Mouse (Mus musculus): ENCODE measurements around the gene Lpcat3. TPM values are rescaled to one million over a fixed set of nuclear protein-coding genes. Genes with fewer than 3 reads are reported as not detected.
"Not testable (repeated sequence)": the region's sequence is repeated elsewhere in the genome, so short reads cannot be mapped to it uniquely, and the experiment has no call there.

Gene Lpcat3
- total RNA-seq (2021) = 10 to 100 TPM; 33.8 to 37.1 TPM
- long read RNA-seq, experiment 1, transcript Lpcat3-201 (13 exons, 2,281 nt) = major isoform, 47 of 57 reads
- long read RNA-seq, experiment 1, partial matches to known transcripts = 1 of 57 reads
- long read RNA-seq, experiment 1, other reads (novel, unspliced or antisense) = 9 of 57 reads
- long read RNA-seq, experiment 2, transcript Lpcat3-201 (13 exons, 2,281 nt) = major isoform, 38 of 48 reads
- long read RNA-seq, experiment 2, partial matches to known transcripts = 1 of 48 reads
- long read RNA-seq, experiment 2, other reads (novel, unspliced or antisense) = 9 of 48 reads

DNA sequence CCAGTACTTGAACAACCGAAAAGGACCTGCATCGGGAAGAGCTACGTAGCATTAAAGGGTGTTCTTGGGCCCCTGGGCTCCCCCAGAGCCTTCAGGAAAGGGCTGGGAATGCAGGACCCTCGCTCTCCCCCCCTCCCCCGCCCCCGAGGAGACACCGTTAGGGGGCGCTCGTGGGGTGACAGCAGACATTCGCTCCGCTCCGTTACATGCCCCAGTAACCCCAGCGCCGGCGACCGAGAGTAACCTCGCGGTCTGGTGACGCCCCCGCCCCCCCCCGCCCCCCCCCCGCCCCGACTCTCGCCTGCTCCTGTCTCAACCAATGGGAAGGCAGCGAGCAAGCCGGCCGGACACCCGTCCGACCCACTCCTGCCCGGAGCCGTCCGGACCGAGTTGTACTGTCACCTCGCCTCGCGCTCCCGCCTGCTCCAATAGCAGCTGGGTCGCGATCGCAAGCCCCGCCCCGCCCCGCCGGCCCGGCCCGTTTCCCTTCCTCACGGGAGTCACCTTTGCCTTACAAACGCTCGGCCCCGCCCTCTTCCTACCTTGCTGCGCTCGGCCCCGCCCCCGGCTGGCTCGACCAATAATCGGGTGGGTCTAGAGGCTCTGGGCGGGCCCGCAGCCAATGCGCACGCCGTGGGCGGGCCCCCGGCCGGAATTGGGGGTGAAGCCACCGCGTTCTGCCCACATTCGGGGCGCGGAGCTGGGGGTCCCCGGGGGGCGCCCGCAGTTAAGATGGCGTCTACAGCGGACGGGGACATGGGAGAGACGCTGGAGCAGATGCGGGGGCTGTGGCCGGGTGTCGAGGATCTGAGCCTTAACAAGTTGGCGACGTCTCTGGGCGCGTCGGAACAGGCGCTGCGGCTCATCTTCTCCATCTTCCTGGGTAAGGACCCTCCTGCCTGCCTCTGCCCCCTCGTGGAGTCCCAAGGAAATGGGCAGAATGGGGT, at the start of gene Lpcat3:
Lpcat3 (plus strand) TSS at position 551 of the 947 bp plus-strand sequence.
- intact Hi-C loops (cut with DNase I) = loop anchor here (2.0 kb wide), 1 partner anchor 40 kb away; no protein-coding TSS in a partner anchor

GRCm38 (mm10) chr6:124625612-124626011, 37.2 kb upstream of the Lpcat3 start:
- no peak for DNase-seq (ENCODE audit: low spot score in 2 of 2)
- intact Hi-C loops (cut with DNase I) = no loop called here

More for the DNA sequence above, at the start of gene Lpcat3:
- DNase-seq (ENCODE audit: low spot score in 2 of 2) = peak; percentile 98

DNA sequence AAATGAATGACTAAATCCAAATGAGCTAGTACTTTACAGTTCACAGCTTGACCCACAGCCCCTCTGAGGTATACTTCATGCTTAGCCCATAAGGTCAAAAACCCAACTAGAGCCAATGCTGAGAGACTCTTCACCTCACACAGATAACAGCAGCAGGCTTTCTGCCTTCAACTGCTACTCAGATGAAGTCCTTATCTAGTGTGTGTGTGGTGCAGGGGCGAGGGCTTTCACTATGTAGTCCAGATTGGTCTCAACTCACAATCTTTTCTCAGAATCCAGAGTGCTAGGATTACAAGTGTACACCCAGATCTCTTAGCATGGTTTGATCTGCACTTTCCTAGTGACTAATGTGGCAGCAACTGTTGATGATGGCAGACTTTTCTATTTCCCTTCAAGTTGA, 36.6 kb upstream of the Lpcat3 start:
- intact Hi-C loops (cut with DNase I); DNase-seq (ENCODE audit: low spot score in 2 of 2): not testable (repeated sequence)

- intact Hi-C loops (cut with DNase I) = no loop called here
- no peak for DNase-seq (ENCODE audit: low spot score in 2 of 2)
Observed at GRCm38 (mm10) chr6:124630763-124631162, 32.1 kb upstream of the Lpcat3 start.

- intact Hi-C loops (cut with DNase I); DNase-seq (ENCODE audit: low spot score in 2 of 2): not testable (repeated sequence)
Observed at GRCm38 (mm10) chr6:124635985-124636384, 26.8 kb upstream of the Lpcat3 start, which contains the start of gene C1s2. Gene C1s2, minus strand, starts transcription at chr6:124636085.

DNA sequence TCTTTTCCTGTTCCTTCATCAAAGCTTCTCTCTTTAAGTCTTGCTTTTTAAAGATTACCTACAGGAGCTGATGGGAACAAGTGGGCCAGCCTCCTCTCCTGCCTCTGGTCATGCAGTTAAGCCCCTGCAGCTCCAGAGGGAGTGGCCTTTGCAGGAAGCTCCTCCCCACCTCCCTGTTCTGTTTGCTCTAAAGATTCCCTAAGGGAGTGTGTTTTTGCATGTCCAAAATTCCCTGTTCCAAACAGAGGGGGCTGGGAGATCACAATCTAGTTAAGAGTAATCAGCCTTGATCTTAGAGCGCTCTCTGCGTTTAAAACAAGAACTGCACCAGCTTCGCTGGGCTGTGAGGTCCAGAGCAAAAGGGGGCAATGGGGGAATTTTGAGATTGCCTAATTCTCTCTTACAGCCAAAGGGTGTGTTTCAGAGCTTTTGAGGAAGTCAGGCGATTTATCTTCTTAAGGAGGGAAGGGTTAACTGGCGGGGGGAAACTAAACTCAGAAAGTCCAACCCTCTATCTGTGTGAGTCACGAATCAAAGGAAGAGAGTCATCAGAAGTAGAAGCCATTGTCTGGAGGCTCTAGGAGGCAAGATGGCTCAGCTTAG, 25.9 kb upstream of the Lpcat3 start:
- intact Hi-C loops (cut with DNase I); DNase-seq (ENCODE audit: low spot score in 2 of 2): not testable (repeated sequence)

DNA sequence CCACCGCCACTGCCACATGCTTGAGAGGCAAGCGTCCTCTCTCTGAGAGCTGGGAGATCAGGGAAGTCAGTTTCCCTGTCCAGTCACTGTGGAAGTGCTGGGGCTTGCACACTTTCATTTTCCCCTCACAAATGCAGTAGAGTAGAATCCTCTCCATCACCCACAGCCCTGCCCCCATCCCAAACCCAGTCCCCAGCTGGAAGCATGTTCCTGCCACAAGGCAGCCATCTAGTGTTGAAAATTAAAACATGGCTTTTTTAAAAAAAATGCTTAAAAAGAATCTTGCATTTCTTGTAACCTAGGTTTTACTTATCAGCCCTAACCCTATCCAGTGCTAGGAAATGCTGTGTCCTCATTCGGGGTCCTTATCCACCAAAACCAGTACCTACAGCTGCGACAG, 22.8 kb upstream of the Lpcat3 start:
- intact Hi-C loops (cut with DNase I) = loop anchor here (10.0 kb wide), 2 partner anchors 65 to 145 kb away; partner anchors contain the start of genes C1rb and C1rl
- DNase-seq (ENCODE audit: low spot score in 2 of 2) = peak; percentile 17 to 35

GRCm38 (mm10) chr6:124640997-124641396, 21.8 kb upstream of the Lpcat3 start:
- peak; percentile 22 to 56 for DNase-seq (ENCODE audit: low spot score in 2 of 2)
- intact Hi-C loops (cut with DNase I) = loop anchor here (10.0 kb wide), 2 partner anchors 66 to 146 kb away; partner anchors contain the start of genes C1rb and C1rl

DNA sequence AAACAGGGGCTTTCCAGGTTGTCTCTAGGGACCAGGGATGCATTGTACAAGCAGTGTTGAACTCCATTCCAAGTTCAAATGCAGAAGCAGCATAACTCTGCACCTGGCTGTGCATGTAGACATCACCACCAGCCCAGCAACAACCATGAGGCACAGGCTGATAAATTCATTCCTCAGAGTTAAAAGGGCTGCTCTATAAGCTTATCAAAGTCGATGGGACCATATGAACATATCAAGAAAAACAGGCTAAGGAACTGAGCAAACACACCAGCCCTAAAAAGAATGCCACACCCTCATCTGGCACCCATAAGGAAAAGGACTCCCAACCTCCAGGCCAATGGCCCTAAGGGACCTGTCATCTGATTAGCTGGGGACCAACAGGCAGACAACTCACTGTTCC, 16.4 kb upstream of the Lpcat3 start:
- no peak for DNase-seq (ENCODE audit: low spot score in 2 of 2)
- intact Hi-C loops (cut with DNase I) = loop anchor here (10.0 kb wide), 2 partner anchors 72 to 152 kb away; partner anchors contain the start of genes C1rb and C1rl

DNA sequence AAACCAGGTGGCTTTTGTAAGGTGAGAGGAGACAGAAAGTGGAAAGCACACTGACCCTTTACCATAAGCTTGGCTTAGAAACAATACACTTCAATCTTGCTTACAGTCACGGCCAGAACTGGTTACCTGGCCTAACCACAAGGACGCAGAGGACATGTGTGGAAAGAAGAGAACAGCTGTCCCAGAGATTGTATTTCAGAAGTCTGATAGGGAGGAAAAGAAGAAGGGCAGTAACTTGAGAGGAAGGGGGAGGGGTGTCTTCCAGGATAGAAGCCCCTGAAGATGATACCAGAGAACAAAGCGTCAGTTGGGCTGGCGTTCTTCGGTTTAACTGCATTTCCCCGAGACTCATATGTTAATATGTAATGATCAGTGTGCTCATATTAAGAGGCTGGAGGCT, 6.9 kb upstream of the Lpcat3 start:
- no peak for DNase-seq (ENCODE audit: low spot score in 2 of 2)
- intact Hi-C loops (cut with DNase I) = no loop called here

DNA sequence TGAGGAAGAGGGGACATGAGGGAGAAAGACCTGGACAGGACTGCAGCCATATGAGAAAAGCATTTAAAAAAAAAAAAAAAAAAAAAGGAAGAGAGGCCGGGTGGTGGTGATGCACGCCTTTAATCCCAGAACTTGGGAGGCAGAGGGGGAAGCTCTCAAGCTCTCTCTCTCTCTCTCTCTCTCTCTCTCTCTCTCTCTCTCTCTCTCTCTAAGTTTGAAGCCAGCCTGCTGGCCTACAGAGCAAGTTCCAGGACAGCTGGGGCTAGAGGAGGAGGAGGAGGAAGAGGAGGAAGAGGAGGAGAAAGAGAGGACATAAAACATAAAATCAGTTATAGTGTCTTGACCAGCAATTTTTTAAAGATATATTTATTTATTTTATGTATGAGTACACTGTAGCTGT, 4.8 kb upstream of the Lpcat3 start:
- intact Hi-C loops (cut with DNase I) = no loop called here
- DNase-seq (ENCODE audit: low spot score in 2 of 2) = no peak

DNA sequence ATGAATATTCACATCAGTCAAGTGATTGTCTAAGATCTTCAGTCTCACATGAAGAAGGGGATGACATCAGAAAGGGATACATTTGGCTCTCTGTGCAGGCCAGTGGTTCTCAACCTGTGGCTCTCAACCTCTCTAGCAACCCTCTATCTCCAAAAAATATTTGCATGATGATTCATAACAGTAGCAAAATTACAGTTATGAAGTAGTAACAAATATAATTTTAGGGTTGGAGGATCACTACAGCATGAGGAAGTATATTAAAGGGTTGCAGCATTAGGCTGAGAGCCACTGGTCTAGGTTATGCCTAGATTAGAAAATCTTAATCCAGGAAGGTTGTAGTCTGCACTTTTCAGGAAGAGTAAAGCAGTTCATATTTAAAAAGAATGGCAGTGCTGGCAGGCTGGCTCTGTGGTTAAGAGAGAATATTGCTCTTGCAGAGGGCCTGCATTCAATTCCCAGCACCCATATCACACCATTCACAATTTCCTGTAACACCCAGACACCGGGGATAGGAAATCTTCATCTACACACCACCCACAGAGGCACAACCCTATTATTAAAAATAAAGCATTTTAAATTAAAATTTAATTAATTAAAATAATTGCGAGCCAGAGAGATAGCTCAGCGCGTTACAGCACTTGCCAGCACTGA, 1.5 kb upstream of the Lpcat3 start:
- intact Hi-C loops (cut with DNase I) = no loop called here

GRCm38 (mm10) chr6:124661995-124662394, 832 bp upstream of the Lpcat3 start:
- no peak for DNase-seq (ENCODE audit: low spot score in 2 of 2)
- intact Hi-C loops (cut with DNase I) = loop anchor here (2.0 kb wide), 1 partner anchor 41 kb away; no protein-coding TSS in a partner anchor

More for the DNA sequence above, 1.5 kb upstream of the Lpcat3 start:
- DNase-seq (ENCODE audit: low spot score in 2 of 2) = no peak

- DNase-seq (ENCODE audit: low spot score in 2 of 2) = peak in 1 of 2 experiments; percentile 14
Observed at GRCm38 (mm10) chr6:124663424-124663795, 583 bp downstream of the Lpcat3 start.

GRCm38 (mm10) chr6:124664256-124664655, 1.4 kb downstream of the Lpcat3 start:
- intact Hi-C loops (cut with DNase I) = no loop called here
- DNase-seq (ENCODE audit: low spot score in 2 of 2) = no peak

More at GRCm38 (mm10) chr6:124663424-124663795, 583 bp downstream of the Lpcat3 start:
- intact Hi-C loops (cut with DNase I) = loop anchor here (2.0 kb wide), 1 partner anchor 39 kb away; no protein-coding TSS in a partner anchor

DNA sequence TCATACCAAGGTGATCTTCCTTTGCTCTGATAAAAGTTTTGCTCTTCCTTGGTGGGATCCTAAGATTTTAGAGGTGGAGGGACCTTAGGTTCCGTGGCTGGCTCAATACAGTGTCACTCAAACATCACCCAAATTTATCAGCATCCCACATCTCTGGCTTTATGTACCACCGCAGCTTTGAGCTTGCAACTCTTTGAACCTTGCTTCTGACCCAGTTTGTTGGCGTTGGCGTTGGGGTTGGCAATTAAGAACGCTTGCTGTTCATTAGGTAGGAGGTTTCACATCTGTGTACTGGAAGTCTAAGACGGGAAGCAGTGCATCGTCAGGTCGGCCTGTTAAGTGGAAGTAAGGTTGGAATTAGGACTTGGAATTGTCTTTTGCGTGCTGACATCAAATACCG, 2.2 kb downstream of the Lpcat3 start:
- intact Hi-C loops (cut with DNase I) = no loop called here
- DNase-seq (ENCODE audit: low spot score in 2 of 2) = no peak

- DNase-seq (ENCODE audit: low spot score in 2 of 2) = no peak
- intact Hi-C loops (cut with DNase I) = no loop called here
Observed at GRCm38 (mm10) chr6:124669234-124669859, 6.5 kb downstream of the Lpcat3 start.

DNA sequence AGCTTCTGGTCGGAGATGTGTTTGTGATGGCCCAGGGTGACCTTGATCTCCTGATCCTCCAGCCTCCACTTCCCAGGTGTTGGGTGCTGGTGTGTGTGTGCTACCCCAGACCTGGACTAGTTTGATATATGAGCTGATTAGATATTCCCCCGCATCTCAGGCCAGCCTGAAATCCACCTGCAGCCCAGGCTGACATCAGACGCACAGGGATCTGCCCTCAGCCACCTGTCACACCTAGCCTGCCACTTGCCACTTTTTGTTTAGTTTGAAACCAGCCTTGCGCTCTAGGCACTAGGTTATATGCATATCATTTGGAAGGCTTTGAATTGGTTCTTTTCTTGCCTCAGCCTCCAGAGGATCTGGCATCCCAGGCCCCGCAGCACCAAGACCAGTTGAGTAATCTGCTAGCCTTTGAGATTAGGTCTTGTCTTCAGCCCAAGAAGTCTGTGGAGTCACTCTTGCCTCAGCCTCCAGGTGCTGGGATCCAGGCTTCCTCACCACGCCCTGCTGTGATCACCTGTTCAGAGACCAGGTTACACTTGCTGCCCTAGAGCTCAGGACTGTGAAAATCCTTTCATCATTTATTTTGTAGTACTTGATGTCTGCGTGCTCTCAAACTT, 7.6 kb downstream of the Lpcat3 start:
- intact Hi-C loops (cut with DNase I) = no loop called here
- DNase-seq (ENCODE audit: low spot score in 2 of 2) = no peak

All from left cerebral cortex, postnatal 14 days (tissue).